Mouse (Mus musculus) CH12.LX (cell line): ENCODE measurements around the gene Pes1. TPM values are rescaled to one million over a fixed set of nuclear protein-coding genes. Genes with fewer than 3 reads are reported as not detected.
"Not testable (repeated sequence)": the region's sequence is repeated elsewhere in the genome, so short reads cannot be mapped to it uniquely, and the experiment has no call there.

ENCODE experiments used
- DNase-seq: peaks from one replicate; pipeline ENCODE4 v3.0.0-alpha.2; 2013; ENCODE audit errors: extremely low read depth
- H3K27ac ChIP-seq: 2 replicates; pipeline ENCODE4 v1.5.1; 2012; ENCODE audit warnings: low read depth, mild to moderate bottlenecking, control low read depth, moderate library complexity; ENCODE audit not compliant: insufficient read depth
- H3K27me3 ChIP-seq: replicated peaks from 2 replicates; pipeline ENCODE3; 2012; ENCODE audit warnings: inconsistent platforms
- H3K36me3 ChIP-seq, 2 experiments: replicated peaks in 1 of 2; 2 replicates each; pipeline versions ENCODE3 to v1.6.1; 2012; ENCODE audit warnings: inconsistent platforms in 1 of 2, low read length in 1 of 2, mild to moderate bottlenecking in 1 of 2, mixed read lengths in 1 of 2, moderate library complexity in 1 of 2; ENCODE audit not compliant: control insufficient read depth in 1 of 2, insufficient read depth in 1 of 2
- H3K4me1 ChIP-seq, 2 experiments: 2 replicates each; pipeline ENCODE4 v1.6.1; 2012; ENCODE audit warnings: inconsistent platforms in 1 of 2, moderate library complexity in 1 of 2; ENCODE audit not compliant: insufficient read depth in 2 of 2, control insufficient read depth in 1 of 2
- H3K4me2 ChIP-seq: 2 replicates; pipeline ENCODE4 v1.6.1; 2012; ENCODE audit warnings: low read depth, mild to moderate bottlenecking, control low read depth; ENCODE audit not compliant: poor library complexity, insufficient read depth, severe bottlenecking
- H3K4me3 ChIP-seq, 3 experiments: fragments of 150-350 bp in 1 of 3; sonication (generic) in 1 of 3; replicated peaks in 1 of 3; 2 replicates each; pipeline versions ENCODE3 to v1.5.1; 2011 to 2012; ENCODE audit warnings: low read depth in 2 of 3, low read length in 2 of 3, mild to moderate bottlenecking in 2 of 3, moderate library complexity in 2 of 3, control low read depth in 1 of 3, improper control_type of control experiment in 1 of 3, inconsistent platforms in 1 of 3, mixed read lengths in 1 of 3; ENCODE audit not compliant: poor library complexity in 1 of 3
- H3K79me2 ChIP-seq: replicated peaks from 2 replicates; pipeline ENCODE4 v1.6.1; 2012; ENCODE audit warnings: mild to moderate bottlenecking, moderate library complexity; ENCODE audit not compliant: control insufficient read depth, poor library complexity, insufficient read depth, severe bottlenecking; ENCODE audit errors: extremely low read depth
- H3K9ac ChIP-seq: 2 replicates; pipeline ENCODE4 v1.6.1; 2012; ENCODE audit warnings: low read depth, mild to moderate bottlenecking, control low read depth, moderate library complexity; ENCODE audit not compliant: insufficient read depth
- H3K9me3 ChIP-seq: replicated peaks from 2 replicates; pipeline ENCODE3; 2012; ENCODE audit warnings: low read length, inconsistent platforms, mixed read lengths
- BHLHE40 ChIP-seq: IDR thresholded peaks from 2 replicates; pipeline ENCODE4 v1.6.1; 2011; ENCODE audit warnings: mild to moderate bottlenecking, low read depth, low read length, improper control_type of control experiment
- CHD1 ChIP-seq: IDR thresholded peaks from 2 replicates; pipeline ENCODE4 v1.6.1; 2012; ENCODE audit warnings: low read depth, low read length, improper control_type of control experiment, inconsistent platforms
- CTCF ChIP-seq, 2 experiments: IDR thresholded peaks in 1 of 2; conservative IDR thresholded peaks in 1 of 2; 2 replicates each; pipeline ENCODE4 v1.5.1; 2011 to 2012; ENCODE audit warnings: low read depth in 2 of 2, low read length in 2 of 2, improper control_type of control experiment in 1 of 2, inconsistent platforms in 1 of 2, mild to moderate bottlenecking in 1 of 2, moderate library complexity in 1 of 2
- ETS1 ChIP-seq: conservative IDR thresholded peaks from 2 replicates; pipeline ENCODE4 v1.6.1; 2012; ENCODE audit warnings: low read depth, mild to moderate bottlenecking, inconsistent platforms, low read length, improper control_type of control experiment, moderate library complexity
- GABPA ChIP-seq: IDR thresholded peaks from 2 replicates; pipeline ENCODE4 v1.6.1; 2012; ENCODE audit warnings: low read depth, low read length, improper control_type of control experiment, inconsistent platforms; ENCODE audit not compliant: insufficient replicate concordance
- IRF4 ChIP-seq: IDR thresholded peaks from 2 replicates; pipeline ENCODE4 v1.6.1; 2014; ENCODE audit warnings: low read depth, mild to moderate bottlenecking, inconsistent platforms, low read length, improper control_type of control experiment
- JUN ChIP-seq: IDR thresholded peaks from 2 replicates; pipeline ENCODE4 v1.6.1; 2011; ENCODE audit warnings: low read depth, mild to moderate bottlenecking, low read length, improper control_type of control experiment, moderate library complexity; ENCODE audit not compliant: insufficient read depth
- JUND ChIP-seq: conservative IDR thresholded peaks from 2 replicates; pipeline ENCODE4 v1.6.1; 2011; ENCODE audit warnings: low read depth, low read length, improper control_type of control experiment
- MAFK ChIP-seq: IDR thresholded peaks from 2 replicates; pipeline ENCODE4 v1.6.1; 2011; ENCODE audit warnings: low read length, improper control_type of control experiment; ENCODE audit not compliant: insufficient replicate concordance
- MAX ChIP-seq: IDR thresholded peaks from 2 replicates; pipeline ENCODE4 v1.6.1; 2011; ENCODE audit warnings: low read length, improper control_type of control experiment
- MAZ ChIP-seq: IDR thresholded peaks from 2 replicates; pipeline ENCODE4 v1.6.1; 2012; ENCODE audit warnings: low read depth, mild to moderate bottlenecking, inconsistent platforms, low read length, improper control_type of control experiment, moderate library complexity
- MEF2A ChIP-seq: IDR thresholded peaks from 2 replicates; pipeline ENCODE4 v1.6.1; 2014; ENCODE audit warnings: low read depth, mild to moderate bottlenecking, inconsistent platforms, low read length, improper control_type of control experiment, borderline replicate concordance
- MXI1 ChIP-seq: IDR thresholded peaks from 2 replicates; pipeline ENCODE4 v1.6.1; 2011; ENCODE audit warnings: mild to moderate bottlenecking, low read depth, low read length, improper control_type of control experiment
- NRF1 ChIP-seq: IDR thresholded peaks from 2 replicates; pipeline ENCODE4 v1.6.1; 2014; ENCODE audit warnings: low read depth, mild to moderate bottlenecking, inconsistent platforms, low read length, improper control_type of control experiment, moderate library complexity
- RAD21 ChIP-seq: IDR thresholded peaks from 2 replicates; pipeline ENCODE4 v1.6.1; 2011; ENCODE audit warnings: low read depth, mild to moderate bottlenecking, low read length, improper control_type of control experiment, moderate library complexity
- SMC3 ChIP-seq: IDR thresholded peaks from 2 replicates; pipeline ENCODE4 v1.6.1; 2011; ENCODE audit warnings: low read depth, low read length, improper control_type of control experiment
- TCF12 ChIP-seq: IDR thresholded peaks from 2 replicates; pipeline ENCODE4 v1.6.1; 2014; ENCODE audit warnings: low read depth, mild to moderate bottlenecking, inconsistent platforms, low read length, improper control_type of control experiment
- UBTF ChIP-seq: IDR thresholded peaks from 2 replicates; pipeline ENCODE4 v1.6.1; 2012; ENCODE audit warnings: low read depth, mild to moderate bottlenecking, inconsistent platforms, low read length, improper control_type of control experiment, moderate library complexity
- ZKSCAN1 ChIP-seq: IDR thresholded peaks from 2 replicates; pipeline ENCODE4 v1.6.1; 2012; ENCODE audit warnings: low read depth, inconsistent platforms, low read length, improper control_type of control experiment, borderline replicate concordance
- dilution Hi-C: fragments of 300-500 bp; cut with MboI; formaldehyde crosslinking; loops from 2 replicates; pipeline ENCODE4 v1.14.3; 2020; ENCODE audit warnings: low sequenced_read_pairs; ENCODE audit not compliant: extremely low pct_unique_long_range_greater_than_20kb, extremely low pct_ligation_motif_present
- in situ Hi-C: fragments of 300-500 bp; cut with MboI; formaldehyde crosslinking; loops from 3 replicates; pipeline ENCODE4 v1.14.3; 2019; ENCODE audit warnings: low sequenced_read_pairs, low pct_ligation_motif_present, low pct_unique_long_range_greater_than_20kb, mixed read lengths
- polyA plus RNA-seq: library from polyadenylated mRNA; unstranded; fragments of >175 nt; gene quantifications from 2 replicates; pipeline ENCODE4 v1.2.1, GENCODE M21; 2012; ENCODE audit warnings: low read depth; ENCODE audit not compliant: insufficient read length
- total RNA-seq, 2 experiments: library from RNA; depleted of rRNA; stranded (reverse); fragments of 300-350 nt in 1 of 2; fragments of >200 nt in 1 of 2; gene quantifications; 2 replicates each; pipeline ENCODE4 v1.2.3; 2012 to 2014

Pes1 gene
- total and polyA plus RNA-seq, 3 experiments = 120 to 311 (median 226) TPM

DNA sequence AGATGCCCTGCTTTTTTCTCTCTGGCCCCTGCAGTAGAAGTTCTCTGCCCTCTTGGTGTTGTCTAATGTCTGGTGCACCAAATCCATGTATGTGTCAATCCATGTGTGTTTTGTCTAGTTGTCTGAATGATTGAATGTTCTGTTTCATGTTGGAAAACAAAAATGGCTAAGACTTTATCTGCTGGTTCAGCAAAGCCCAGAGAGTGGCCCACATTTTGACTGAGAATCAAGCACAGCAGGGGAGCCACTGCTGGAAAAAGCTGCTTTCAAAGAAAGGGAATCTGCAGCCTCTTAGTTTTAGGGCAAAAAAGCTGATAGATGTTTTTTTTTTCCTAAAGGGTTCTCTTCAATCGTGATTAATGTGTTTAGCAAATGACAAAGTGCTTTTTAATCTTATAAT lies 17.4 kb upstream of the Pes1 start:
- Histone ChIP-seq H3K9me3 (peaks cover 2% of the 10 kb centered on the region), H3K4me1 (no peaks in the 10 kb centered on the region), H3K4me3 (no peak overlapping the region), H3K4me2 (no peak overlapping the region), H3K36me3 (no peaks in the 10 kb centered on the region), H3K79me2 (no peaks in the 10 kb centered on the region), H3K27ac (no peak overlapping the region), H3K9ac (no peak overlapping the region), H3K27me3 (peaks cover 30% of the 10 kb centered on the region)
- TF ChIP-seq BHLHE40 (no peak), MXI1 (no peak), NRF1 (no peak), MAX (no peak), GABPA (no peak), MAZ (no peak), SMC3 (no peak), CHD1 (no peak), TCF12 (no peak), RAD21 (no peak), JUN (no peak), IRF4 (no peak), ZKSCAN1 (no peak), ETS1 (no peak), UBTF (no peak), MEF2A (no peak), JUND (no peak), CTCF (conservative IDR thresholded peaks at IDR 0.05 in 1 of 2, IDR thresholded peaks at IDR 0.05 in 1 of 2; ENCODE audit: low read depth in 2 of 2, low read length in 2 of 2) (no peak), MAFK (no peak)
- in situ Hi-C loops = no loop called here
- no peak for DNase-seq
- dilution Hi-C loops = no loop called here

- H3K4me2 ChIP-seq, H3K9me3 ChIP-seq, H3K36me3 ChIP-seq, DNase-seq, H3K9ac ChIP-seq, H3K27ac ChIP-seq, H3K4me1 ChIP-seq, H3K4me3 ChIP-seq, dilution Hi-C loops, in situ Hi-C loops, H3K79me2 ChIP-seq: not testable (repeated sequence)
- peaks cover 27% of the 10 kb centered on the region for H3K27me3 ChIP-seq
Observed at GRCm38 (mm10) chr11:3954876-3955275, 8.9 kb upstream of the Pes1 start.

- H3K4me2 ChIP-seq, H3K9ac ChIP-seq, H3K79me2 ChIP-seq, H3K36me3 ChIP-seq, in situ Hi-C loops, dilution Hi-C loops, H3K4me1 ChIP-seq, H3K9me3 ChIP-seq, H3K27ac ChIP-seq, DNase-seq, H3K4me3 ChIP-seq: not testable (repeated sequence)
- peaks cover 30% of the 10 kb centered on the region for H3K27me3 ChIP-seq
Observed at GRCm38 (mm10) chr11:3955371-3955770, 8.4 kb upstream of the Pes1 start.
